Mouse (Mus musculus): ENCODE data around the gene Scn2a.

Scn2a gene

DNA sequence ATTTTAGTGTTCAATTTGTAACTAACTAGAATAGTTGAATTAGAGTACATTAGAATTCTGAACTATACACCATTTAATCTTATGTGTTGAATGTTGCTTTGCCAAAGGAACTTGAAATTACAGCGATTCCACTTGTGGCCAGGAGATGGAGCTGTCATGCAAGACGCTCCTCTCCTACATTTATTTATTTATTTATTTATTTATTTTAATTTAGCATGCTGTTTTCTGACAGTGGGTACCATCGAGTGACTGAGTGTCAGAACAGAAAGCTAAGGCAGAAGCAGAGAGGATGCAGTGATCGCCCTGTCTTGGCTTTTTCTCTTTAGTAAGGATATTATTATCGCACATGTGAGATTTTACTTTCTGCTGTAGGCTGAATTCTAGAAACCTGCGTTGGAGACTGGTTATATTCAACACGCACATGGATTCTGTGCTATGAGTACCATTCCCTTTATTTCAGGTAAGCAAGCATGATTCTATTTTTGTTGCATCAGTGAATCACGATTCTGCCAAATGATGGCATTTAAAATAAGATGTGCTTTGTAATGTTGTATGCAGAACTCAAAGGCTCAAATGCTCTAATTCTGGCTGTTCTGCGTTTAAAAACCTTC, at the start of gene Scn2a:
Gene Scn2a, plus strand, starts transcription at position 216 of the 611 bp plus-strand sequence.
- no peak for DNase-seq (ENCODE audit: low spot score)

DNA sequence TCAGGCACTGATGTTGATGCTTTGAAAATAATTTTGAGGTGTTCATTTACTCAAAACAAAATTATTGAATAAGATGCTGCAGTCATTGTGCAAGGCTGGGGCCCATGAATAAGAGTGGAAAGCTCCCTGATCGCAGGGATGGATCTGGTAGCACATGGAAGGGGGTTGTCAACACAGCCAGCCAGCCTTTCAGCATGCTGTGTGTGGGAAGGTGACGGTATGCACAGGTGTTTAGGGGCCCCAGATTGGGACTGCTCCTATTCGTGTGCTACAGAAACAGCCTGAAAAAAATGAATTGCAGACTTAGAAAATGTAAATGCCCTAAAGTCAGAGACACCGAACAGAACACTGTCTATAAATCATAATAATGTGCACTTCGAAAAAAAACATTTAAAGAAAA, 32.9 kb upstream of the Scn2a start:
- DNase-seq (ENCODE audit: low spot score): no peak

DNA sequence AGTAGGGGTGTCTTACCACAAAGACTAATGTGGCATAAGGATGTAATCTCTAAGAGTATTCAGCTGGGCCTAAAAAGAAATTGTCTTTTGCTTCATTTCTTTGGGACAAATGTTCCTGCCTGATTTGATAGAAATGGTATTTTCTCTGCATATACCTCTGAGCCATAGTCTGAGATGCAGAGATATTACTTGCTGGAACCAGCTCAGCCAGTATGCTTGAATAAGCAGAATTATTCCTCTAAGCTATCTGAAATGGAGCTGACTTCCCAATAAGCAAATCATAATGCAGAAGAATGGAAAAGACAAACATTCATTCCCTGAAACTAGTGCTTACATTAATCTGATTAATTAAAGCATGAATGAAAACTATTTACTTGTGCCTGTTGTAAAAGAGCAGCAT, 12.8 kb upstream of the Scn2a start:
- DNase-seq (ENCODE audit: low spot score): no peak

DNA sequence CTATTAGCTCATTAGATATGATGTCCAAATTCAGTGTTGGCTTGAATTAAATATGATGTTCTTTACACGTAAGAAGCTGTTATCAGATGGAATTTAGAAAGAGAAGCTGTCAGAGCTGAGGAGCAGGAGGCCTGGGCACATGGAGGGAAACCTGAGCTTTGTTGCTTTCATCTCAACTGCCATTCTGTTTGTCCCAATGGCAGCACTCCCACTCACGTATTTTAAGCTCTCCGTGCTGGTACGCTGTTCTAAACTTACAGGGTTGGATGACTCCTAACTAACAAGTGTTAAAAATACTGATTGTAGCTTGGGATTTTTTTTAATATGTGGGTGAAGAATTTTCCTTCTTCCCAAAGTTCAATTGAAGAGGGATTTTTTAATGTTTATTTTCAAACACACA, 8.7 kb upstream of the Scn2a start:
- DNase-seq (ENCODE audit: low spot score): no peak

DNA sequence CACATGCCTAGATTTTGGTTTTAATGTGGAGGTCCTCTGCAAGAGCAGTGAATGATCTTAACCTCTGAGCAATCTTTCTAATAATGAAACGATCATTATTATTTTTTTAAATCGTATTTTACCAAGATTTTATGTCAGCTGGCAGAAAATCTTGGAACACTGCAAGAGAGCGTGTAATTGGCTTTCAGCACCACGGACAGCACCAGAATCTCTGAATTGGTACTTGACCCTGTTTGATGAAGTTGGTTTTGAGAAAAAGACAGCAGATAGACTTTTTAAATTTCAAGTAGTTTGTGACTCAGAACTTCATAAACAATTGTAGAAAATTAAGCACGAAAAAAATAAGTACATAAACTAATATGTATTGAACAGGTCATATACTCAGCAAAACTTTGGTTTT, 790 bp upstream of the Scn2a start:
- DNase-seq (ENCODE audit: low spot score): no peak

DNA sequence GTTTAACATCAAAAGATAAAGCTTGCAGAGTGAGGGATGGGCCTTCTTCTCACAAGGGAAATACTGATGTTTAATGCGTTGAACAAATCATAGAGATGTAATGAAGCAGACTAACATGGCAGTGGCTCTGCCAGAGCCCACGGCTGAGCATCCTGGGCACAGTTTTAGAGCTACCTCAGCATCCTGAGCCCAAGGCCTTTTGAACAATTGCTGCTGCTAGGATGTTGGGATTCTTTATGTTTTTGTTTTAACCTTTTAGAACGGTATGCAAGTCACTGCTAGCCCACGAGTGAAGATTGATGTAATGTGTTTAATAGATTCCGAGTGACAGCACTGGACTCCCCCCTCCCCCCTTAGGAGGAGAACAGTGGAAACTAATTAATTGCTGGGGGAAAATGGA, 683 bp downstream of the Scn2a start:
- DNase-seq (ENCODE audit: low spot score): no peak

DNA sequence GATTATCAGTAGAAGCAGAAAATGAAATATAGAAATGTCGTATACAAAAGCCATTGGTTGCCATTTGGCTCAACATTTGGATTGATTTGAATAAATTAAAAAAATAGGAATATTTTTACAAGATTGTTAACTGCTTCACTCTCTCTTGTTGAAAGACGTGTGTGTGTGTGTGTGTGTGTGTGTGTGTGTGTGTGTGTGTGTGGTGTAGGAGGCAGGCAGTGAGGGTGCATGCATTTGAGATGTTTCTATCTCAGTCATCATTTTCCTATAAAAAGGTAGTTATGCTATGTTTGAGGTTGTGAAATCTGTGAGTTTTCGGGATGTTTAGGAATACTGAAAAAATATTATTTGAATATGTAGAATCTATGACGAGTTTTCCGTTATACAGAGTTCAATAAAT, 1.3 kb downstream of the Scn2a start:
- no peak for DNase-seq (ENCODE audit: low spot score)

DNA sequence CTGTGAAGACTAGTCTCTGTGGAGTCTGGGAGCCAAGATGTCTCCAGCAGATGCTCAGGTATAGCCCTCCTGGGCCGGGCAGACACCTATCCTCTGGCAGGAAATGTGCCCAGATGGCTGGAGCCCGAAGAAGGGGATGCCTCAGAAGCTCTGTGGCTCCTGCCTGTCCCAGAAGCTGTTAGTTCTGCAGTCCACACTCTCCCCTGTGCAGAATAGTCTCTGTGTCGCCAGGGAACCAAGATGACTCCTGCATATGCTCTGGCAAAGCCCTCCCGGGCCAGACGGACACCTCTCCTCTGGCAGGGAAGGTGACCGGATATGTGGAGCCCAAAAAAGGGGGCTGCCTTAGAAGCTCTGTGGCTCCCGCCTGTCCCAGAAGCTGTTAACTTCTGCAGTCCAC, 32.1 kb downstream of the Scn2a start:
- no peak for DNase-seq (ENCODE audit: low spot score)

DNA sequence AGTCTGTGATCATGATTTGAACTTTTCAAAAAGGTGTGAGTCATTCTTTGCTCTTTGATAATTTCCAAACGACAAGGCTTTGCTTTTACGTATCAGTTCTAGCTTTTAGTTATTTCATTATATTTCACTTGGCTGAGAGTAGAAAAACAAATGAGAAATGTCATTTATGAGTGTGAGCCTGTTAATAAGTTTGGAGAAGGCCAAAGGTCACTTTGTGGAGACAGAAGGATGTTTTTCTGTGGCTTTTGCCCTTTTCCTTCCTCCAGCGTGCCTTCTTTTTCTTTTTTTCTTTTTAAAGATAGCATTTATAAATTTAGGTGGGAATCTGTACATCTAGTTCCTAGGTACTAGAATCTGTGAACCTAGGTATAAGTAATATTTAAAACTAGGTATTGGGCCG, 36.5 kb downstream of the Scn2a start:
- no peak for DNase-seq (ENCODE audit: low spot score)

DNA sequence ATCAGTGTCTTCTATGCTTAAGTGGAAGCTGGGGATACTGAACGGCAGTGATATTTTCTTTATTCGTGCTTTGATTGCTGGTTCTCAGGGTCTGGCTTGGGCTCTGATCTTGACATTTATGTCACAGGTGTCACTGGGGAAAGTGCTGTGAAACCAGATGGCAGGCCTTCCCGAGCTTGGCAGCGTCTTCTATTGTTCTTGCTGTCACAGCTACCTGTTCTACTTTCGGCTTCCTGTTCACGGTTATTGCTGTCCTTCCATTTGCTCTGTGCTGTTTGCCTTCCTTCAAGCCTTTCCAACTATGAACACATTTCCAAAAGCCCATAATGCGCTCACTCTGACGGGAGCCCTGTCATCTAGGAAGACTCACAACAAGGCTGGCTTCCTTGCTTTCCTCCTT, 37.9 kb downstream of the Scn2a start:
- no peak for DNase-seq (ENCODE audit: low spot score)

DNA sequence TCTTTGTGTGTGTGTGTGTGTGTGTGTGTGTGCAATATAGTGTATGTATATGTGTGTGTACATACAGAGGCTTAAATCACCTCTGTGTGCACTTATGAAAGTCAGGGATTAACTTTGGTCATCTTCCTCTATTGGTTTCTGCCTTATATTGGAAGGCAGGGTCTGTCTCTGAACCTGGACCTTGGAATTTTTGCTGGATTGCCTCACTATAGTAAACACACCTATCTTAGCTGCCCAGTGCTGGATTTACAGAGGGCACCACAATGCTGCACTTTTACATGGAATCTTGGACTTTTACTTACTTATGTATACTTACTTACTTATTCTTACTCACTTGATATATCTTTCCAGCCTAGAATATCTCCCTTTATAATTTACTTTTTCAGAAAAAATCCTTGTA, 43.3 kb downstream of the Scn2a start:
- no peak for DNase-seq (ENCODE audit: low spot score)

DNA sequence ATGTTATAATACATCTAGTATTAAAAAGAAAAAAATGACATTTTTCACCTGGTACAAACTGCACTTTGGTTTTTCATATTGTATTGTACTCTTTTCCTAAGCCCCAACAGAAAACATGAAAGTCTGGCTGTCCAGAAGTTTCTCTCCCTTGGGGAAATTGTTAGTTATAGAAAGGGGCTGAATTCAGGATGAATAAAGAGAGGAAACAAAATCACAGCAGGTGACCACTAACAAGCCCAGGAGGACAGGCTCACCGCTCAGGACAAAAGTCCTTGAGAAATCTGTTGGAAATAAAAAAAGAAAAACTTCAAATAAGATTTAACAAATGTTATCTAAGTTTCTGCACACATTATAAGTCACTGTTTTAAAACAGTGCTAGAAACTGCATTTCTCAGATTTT, 43.9 kb downstream of the Scn2a start:
- no peak for DNase-seq (ENCODE audit: low spot score)

DNA sequence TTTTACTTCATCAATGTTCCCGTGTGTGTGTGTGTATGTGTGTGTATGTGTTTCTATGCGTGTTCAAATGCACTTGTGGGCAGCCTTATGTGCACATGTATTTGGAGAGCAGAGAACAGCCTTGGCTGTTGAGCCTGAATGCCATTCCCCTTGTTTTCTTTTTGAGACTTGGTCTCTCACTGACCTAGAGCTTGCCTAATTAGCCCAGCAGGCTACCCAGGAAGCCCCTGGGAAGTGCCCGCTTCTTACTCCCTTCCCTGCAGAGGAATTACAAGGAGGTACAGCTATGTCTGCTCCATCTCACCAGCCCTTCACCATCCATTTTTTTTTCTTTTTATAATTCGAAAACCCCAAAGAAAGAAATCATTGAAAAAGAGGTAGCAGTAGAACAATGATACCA, 44.6 kb downstream of the Scn2a start:
- no peak for DNase-seq (ENCODE audit: low spot score)

DNA sequence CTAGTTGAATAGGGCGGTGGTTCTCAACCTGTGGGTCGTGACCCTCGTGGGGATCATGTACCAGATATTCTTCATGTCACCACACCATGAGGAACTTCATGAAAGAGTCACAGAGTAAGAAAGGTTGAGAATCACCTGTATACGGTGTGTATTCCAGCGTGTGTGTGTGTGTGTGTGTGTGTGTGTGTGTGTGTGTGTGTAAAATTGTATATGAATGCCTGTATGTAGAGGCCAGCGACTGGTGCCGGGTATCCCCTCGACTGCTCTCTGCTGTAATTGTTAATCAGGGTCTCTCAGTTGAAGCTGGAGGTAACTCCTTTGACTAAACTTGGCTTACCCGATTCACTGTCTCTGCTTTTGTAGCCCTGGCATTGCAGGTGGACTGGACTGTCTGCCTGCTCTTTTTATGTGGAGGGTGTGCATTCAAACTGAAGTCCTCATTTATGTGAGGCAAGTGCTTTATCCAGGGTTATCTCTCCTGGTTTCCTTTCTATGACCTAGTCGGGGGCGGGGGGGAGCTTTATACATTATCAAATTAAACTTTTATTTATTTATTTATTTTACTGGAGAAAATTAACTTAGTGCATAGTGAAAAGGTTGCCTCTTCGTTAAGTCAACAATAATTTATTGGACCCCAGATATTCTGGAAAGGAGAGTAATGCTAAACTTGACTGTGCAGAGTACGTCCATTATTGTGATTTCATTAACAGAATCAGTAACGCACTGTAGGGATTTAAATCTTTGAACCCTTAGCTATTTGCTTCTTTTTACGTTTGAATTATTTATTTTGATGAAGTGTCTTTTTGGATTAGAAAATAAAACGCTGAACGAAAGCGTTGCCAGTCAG, 47.2 kb downstream of the Scn2a start:
- no peak for DNase-seq (ENCODE audit: low spot score)

DNA sequence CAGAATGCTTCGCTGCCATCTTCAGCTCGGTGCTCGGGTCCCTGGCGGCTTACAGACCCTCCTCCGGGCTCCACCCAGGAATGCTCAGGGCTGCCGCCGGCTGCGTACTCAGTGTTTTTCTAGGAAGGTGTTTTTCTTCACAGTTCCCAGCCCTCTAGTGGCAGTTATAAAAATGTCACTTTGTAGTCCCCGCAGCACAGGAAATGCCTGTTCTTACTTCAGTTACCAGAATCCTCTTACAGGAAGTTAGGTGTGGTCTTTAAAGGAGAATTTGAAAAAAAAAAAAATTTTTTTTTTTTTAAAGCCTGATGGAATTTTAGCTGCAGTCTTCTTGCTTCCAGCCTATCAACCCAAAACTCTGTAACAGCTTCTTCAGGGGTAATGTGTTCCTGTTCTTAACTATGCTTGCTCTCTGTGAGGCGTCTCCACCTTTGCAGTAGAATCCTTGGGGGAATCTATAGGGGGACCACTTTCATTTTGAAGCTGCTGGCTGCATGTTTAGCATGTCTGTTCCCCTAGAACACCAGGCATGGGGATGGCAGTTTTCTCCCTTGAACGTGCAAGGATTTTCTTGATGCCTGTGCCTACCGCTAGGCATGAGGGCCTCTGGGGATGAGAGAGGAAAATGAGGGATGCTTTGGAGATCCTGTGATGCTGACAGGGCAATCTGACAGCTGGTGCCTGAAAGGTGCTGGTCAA, 48.0 kb downstream of the Scn2a start:
- no peak for DNase-seq (ENCODE audit: low spot score)

DNA sequence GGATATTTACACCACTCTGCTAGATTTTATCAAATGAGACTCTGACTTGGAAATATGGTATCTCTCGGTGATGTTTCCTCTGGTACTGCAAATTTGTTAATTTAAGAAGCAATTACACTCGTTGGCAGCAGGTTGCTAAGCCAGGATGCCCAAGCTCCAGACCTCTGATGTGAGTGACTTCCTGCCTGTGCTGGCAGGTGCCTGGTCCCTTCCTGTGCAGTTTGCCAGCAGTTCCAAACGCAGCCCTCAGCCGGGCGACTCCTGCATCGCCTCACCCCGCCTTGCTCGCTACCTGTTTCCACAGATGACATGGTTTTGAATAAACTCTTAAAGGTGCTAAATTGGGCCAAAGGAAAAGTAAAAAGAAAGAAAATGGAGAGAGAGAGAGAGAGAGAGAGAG, 49.0 kb downstream of the Scn2a start:
- no peak for DNase-seq (ENCODE audit: low spot score)

DNA sequence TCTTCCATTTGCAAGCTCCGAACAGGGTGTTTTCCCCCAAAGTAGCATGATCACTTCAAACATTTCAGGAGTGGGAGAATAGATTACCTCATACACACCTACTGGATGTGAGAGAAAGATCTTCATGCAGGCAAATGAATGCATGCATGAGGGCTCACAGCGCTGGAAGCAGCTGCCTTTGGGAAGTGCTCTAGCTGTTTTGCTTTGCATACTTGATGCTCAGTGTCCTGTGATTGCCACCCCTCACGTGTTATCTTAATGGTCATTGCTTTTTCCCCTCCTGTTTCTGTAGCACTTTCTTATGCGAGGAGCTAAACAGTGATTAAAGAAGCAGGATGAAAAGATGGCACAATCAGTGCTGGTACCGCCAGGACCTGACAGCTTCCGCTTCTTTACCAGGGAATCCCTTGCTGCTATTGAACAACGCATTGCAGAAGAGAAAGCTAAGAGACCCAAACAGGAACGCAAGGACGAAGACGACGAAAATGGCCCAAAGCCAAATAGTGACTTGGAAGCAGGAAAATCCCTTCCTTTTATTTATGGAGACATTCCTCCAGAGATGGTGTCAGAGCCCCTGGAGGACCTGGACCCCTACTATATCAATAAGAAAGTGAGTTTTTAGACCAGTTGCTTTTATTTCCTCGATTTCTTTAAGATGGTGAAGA, 49.7 kb downstream of the Scn2a start:
- DNase-seq (ENCODE audit: low spot score): no peak

DNA sequence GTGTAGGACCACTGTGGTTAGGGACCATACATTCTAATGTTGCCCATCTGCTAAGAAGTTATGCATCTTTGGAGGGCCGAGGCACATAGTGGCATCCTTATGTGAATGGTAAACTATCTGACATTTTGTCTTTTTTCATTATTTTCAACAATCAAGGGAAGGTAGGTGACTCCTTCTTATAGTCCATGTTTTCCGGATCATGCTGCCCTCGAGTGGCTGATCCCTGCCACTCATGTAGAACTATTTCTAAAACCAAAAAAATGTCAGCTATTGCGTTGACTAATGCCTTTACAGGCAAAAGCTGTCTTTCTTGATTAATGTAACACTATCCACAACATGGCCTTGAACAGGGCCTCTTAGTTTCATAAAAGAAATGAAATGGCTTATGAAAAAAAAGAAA, 59.0 kb downstream of the Scn2a start:
- no peak for DNase-seq (ENCODE audit: low spot score)

DNA sequence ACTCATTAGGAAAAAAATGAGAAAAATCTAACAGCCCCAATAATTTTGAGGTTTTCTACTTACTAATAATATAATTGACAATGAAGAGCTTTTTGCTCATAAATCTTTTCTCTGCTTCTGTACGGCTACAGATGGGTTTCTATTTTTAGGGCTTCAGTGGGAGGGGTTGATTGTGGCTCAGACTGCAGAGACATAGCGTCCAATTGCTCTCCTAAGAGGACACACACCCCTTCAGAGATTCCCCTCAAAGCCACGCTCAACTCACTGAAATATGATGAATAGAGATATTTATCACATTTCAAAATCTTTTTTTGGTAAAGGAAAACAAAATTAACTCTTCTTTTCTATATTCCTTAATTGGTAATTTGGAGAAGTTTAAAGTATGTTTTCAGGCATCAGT, 64.6 kb downstream of the Scn2a start:
- no peak for DNase-seq (ENCODE audit: low spot score)

DNA sequence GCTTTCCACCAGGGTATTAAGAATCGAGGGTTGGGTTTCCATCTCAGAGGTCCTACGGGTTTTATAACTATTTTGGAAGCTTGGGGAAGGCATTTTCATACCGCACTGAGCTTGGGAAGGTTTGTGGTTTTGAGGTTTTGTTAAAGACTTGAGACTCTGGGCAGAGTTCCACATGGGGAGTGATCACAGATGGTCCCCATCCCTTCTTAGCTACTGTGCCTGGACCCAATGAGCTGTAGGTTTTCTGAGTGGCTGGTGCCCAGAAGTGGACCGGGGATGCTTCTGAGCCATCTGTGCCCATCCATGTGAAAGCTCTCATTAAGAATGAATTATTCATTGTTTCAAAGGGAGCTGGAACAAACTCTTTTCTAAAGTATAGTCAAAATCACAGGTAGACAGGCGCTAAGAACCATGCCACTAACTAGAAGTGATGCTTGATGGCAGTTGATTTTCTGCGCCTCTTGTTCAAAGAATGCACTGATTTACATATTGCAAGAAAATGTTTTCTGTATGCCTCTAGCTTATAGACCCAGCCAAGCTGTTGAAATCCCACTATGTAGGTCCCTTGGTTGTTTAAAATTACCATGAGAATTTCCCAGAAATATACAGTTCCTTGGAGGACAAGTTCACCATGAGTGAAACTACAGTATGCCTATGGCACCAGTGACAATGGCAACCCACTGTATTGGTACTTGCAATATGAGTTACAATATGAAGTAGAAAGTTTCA, 70.0 kb downstream of the Scn2a start:
- DNase-seq (ENCODE audit: low spot score): no peak

DNA sequence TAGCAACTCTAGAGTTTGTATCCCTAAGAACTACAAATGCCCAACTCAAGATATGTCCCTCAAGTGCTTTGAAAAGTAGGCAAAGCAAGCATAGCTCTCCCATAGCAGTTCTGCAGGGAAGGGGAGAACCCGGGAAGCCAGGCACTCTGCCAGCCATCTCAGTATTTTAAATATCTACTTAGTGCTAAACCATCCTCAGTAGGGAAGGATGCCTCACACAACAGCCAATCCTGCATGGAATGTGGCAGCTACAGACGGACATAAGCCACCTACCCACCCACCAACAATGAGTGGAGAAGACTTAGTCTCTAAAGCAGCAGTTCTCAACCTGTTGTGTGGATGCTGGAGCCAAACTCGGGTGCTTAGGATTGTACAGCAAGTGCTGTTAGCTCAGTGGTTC, 73.9 kb downstream of the Scn2a start:
- no peak for DNase-seq (ENCODE audit: low spot score)

DNA sequence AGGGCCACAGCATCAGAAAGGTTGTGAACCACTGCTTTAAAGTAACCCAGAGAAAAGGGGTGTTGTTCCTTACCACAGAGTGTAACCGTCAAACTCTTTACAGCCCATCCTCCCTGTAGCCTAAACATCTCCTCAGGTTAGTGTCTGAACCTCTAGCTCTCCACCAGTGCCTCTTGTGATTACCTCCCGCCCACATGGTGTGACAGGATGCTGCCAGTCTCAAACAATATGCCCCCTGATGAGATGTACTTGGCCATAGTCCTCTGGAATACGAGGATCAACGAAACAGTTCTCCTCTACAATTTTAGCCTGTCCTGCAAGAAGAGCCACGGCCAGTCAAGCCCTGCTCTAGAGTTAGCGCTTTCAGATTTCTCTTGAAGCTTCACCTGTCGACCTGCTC, 74.5 kb downstream of the Scn2a start:
- no peak for DNase-seq (ENCODE audit: low spot score)

Measured in urinary bladder, postnatal 10 days (tissue).